Mouse (Mus musculus): Measurements from ENCODE around the gene Kif28.
"Not testable (repeated sequence)": the region's sequence is repeated elsewhere in the genome, so short reads cannot be mapped to it uniquely, and the experiment has no call there.

Gene Kif28

DNA sequence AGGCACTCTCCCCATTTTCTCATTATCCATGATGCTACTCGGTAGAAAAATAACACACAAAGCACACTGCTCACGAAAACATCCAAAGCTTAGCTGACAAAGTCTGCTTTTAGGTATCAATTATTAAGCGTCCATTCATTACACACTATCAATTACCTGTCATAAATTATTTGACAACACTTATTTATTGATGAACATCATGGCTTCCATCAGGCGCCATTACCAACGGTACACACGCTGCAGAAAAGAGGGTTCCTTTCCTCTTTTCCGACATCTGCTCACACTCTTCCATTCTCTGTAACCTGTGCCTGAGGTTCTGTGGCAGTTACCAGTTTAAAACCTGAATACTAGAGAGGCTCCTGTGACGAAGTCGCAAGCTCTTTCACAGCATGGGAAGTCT, at the start of gene Kif28:
Gene Kif28, minus strand, starts transcription at position 101 of the 400 bp plus-strand sequence.
- DNase-seq: no peak

DNA sequence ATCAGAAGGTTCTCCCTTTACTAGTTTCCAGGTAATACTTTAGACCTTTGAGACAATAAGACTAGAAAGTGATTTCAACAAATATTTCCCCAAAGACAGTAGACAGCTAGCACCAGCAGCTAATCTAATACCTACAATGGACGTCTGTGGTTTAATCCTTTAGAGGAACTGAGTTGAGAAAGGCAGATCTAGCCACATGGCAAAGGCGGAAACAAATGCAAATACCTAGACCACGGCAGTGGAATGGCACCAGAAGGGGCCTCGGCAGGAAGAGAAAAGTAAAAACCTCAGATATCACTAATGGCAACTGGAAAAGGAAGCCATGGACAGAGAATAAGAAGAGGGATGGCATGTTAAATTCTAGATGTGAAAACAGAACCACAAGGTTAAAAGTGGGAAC, 42.2 kb upstream of the Kif28 start:
- no peak for DNase-seq

GRCm38 (mm10) chr1:179785502-179785901, 40.4 kb upstream of the Kif28 start:
- no peak for DNase-seq

GRCm38 (mm10) chr1:179784098-179784497, 39.0 kb upstream of the Kif28 start:
- DNase-seq: no peak

DNA sequence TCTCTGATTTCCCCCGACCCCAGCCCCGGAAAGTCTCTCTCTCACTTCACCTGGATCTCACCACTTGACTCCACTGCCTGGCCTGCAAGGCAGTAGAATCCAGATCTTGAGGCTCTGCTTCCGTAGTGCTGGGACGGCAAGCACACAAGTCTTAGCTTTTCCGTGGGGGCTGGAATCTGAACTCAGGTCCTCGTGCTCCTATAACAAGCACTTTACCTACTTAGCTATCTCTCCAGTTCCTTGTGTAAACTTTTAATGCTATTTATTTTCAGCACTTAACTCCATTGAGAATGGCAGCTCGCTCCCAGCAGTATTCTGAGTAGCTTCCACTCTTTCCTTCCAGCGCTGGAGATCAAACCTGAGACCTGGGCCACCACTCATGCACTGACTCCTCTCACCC, 31.8 kb upstream of the Kif28 start:
- no peak for DNase-seq

DNA sequence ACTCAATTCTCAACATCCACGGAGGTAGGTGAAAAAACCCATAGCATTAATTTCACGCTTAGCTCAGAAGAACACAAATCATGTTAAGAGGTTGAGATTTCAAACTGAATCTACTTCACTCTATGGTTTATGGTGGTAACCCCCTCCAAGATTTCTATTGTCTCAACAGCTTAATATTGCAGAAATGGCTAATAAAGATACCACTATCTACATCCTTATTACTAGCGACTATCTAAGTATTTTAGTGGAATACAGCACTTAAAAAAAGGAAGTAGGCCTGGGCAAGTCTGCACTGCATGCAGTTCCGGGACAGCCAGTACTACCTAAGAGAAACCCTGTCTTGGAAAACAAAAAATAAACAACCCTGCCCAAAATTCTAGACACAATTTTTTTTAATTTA, 15.5 kb upstream of the Kif28 start:
- DNase-seq: no peak

DNA sequence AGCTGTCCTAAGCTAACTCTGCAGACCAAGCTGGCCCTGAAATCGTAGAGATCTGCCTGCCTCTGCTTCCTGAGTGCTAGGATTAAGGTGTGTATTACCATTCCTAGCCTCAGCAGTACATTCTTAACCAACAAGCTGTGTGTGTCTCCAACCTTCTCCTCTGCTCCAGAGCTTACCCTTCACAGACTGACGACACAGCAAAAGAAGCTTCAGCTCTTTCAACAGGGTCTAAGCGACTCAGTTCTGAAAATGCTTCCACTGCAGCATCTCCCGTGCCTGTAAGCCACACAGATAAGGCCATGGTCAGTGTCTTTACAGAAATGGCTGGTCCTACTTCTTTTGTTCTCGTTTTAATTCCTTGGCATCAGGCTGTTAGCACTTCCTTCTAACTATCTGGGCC, 15.0 kb upstream of the Kif28 start:
- no peak for DNase-seq

GRCm38 (mm10) chr1:179756477-179756876, 11.4 kb upstream of the Kif28 start:
- DNase-seq: no peak

DNA sequence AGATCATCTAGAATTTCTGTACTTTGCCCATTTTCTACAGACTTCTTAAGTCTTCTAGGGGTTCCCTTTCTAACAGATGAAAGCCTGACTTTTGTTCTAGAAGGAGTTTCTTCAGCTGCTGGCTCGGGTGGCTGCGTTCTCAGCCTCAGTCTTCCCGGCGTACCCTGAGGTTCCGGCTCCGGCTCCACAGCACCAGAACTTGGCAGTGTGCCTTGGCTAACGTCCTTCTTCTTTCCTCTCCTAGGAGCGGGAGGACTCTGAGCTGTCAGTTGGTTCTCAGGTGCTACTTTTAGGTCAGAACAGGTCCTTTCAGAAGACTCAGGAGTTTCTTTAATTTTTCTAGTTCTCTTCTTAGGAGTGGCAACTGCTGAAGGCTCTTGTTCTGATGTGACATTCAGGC, 7.9 kb upstream of the Kif28 start:
- DNase-seq: no peak

- DNase-seq: no peak
Measured at GRCm38 (mm10) chr1:179752276-179752675, 7.2 kb upstream of the Kif28 start.

DNA sequence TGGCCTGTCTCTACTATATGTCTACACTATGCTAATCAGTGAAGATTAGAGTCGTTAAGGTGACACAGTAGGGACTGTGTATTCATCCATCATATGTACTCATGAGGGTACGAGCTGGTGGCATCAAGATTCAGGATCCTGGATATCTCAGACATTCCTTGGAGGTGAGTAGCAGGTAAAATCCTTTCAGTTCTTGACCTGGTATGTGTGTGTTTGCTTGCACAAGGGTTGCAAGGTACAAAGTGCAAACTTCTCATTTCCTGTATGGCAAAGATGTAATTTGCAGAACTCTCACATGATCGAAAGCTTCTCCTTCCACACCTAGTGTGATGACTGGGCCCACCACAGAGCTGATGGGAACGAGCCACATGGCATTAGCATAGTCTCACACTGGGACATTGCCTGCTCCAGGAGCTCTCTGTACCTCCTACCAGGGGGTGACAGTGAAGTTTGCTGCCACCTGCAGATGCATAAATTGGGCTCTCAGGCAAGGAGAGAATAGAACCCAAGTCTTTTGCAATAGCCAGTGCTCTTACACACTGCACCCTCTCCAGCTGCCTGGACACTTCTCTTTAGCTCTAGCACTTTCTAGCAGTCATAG, 1.4 kb downstream of the Kif28 start:
- no peak for DNase-seq

DNA sequence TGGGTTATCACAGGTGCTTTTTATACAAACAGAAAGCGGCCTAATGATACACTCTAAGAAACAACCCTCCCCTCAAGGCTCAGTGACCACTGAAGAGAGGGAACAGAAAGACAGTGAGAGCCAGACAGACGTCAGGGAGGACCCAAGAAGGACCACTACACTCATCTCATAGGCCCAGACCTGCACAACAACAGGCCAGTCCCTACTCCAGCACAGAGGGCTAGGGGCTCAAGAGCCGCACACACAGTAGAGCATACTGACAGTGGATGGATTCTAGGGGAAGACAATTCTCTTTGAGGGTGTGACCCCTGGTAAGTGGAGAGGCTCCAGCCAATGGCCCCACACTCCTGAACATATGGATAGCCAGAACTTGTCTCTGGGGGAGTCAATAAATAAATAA, 8.6 kb downstream of the Kif28 start:
- DNase-seq: no peak

- DNase-seq: peak; percentile 27
Measured at GRCm38 (mm10) chr1:179734500-179735474, 10.3 kb downstream of the Kif28 start.

DNA sequence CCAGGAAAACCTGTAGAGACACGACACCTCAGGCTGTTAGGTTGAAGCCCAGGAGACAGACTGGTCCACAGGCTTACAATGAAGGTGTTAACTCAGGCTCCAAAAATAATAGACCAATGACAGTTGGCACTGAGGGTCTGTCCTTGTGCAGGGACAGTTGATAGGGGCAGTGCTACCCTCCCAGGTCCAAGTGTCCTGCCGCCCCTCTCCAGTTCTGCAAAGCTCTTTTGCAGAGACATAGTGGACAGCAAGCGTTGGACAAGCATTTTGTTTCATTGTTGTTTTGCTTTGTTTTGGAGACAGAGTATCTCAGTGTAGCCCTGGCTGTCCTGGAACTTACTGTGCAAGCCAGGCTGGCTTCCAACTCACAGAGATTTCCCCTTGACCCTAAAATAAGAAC, 13.7 kb downstream of the Kif28 start:
- no peak for DNase-seq

DNA sequence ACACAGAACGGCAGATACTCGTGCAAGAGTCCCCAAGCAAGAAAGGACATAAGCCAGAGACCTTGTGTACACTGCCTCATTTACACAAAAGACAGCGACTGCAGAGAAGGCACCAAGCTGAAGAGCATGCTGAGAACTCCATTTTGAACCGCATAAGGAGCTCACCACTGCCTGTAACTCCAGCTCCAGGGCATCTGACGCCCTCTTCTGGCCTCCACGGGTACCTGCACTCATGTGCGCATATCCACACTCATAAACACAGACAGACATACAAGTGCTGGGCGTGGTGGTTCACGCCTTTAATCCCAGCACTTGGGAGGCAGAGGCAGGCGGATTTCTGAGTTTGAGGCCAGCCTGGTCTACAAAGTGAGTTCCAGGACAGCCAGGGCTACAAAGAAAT, 16.4 kb downstream of the Kif28 start:
- no peak for DNase-seq

- DNase-seq: no peak
Measured at GRCm38 (mm10) chr1:179722811-179723469, 22.1 kb downstream of the Kif28 start.

GRCm38 (mm10) chr1:179715786-179716185, 29.3 kb downstream of the Kif28 start:
- no peak for DNase-seq

DNA sequence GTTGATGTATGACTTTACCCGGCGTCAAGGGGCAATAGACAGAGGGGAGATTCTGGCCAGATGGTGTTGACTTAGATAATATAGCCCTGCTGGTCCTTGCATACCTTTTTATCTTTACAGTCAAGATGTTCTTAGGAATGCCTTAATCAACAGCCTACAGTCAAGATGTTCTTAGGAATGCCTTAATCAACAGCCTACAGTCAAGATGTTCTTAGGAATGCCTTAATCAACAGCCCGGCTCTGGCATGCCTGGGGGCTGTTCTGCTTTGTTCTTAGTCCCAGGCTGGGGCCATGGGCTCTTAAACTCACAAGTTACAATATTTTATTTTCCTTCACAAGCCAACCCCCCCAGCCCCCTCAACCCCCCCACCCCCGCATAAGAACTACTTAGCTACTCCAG, 29.8 kb downstream of the Kif28 start:
- DNase-seq: not testable (repeated sequence)

GRCm38 (mm10) chr1:179713367-179713766, 31.7 kb downstream of the Kif28 start:
- no peak for DNase-seq

- no peak for DNase-seq
Measured at GRCm38 (mm10) chr1:179712658-179713057, 32.4 kb downstream of the Kif28 start.

DNA sequence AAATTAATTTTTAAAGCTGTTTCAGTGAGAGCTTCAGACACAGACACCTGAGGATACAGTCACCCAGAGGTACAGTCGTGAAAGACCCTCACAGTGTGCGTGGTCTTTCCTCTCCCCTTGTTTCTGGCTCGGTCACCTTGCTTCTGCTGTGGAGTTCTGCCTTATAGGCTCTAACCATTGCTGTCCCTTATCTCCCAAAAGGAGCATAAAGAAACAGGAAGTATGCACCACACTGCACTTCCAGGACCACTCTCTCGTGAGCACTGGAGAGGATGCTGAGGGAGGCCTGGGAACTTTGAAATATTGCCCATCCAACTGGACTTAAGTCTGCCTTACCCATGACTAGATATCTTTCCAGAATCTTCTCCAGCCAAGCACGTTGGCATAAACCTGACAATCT, 34.3 kb downstream of the Kif28 start:
- no peak for DNase-seq

- no peak for DNase-seq
Measured at GRCm38 (mm10) chr1:179709390-179709789, 35.7 kb downstream of the Kif28 start.

GRCm38 (mm10) chr1:179705154-179705553, 39.9 kb downstream of the Kif28 start:
- no peak for DNase-seq

- no peak for DNase-seq
Measured at GRCm38 (mm10) chr1:179704150-179704549, 40.9 kb downstream of the Kif28 start.
